Mouse (Mus musculus): ENCODE results near the gene Tfb2m. TPM values are rescaled to one million over a fixed set of nuclear protein-coding genes. Genes with fewer than 3 reads are reported as not detected.

Tfb2m gene
- total RNA-seq, 4 experiments from 2014 or later = 21.7 to 27.3 (median 26.0) TPM

DNA sequence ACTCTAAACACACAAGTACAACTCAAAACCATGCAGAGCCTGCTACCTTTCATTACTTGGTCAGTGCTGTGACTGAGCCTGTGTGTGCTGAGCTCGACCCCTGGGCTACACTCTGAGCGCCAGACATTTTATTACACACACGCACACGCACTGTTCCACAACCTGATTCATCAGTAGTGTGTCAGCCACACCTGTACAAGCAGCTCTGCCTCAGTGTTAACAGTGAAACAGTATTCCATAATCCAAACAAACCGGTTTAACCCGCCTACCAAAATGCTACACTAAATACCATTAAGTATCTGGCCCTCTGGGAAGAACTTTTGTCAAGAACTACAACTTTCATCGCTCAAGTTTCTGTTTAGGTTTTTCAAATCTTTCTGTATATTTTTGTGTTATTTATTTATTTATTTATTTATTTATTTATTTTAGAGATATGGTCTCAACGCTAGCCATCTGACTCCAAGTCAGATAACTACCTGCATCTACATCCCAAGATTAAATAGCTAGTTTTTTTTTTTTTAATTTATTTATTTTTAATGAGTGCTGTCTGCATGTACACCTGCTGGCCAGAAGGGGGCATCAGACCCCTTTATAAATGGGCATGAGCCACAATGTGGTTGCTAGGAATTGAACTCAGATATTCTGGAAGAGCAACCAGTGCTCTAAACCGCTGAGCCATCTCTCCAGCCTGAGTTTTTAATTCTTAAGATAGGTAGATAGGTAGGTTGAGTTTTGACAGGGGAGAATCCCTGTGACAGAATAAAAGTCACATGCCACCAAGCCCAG, 39.3 kb downstream of the Tfb2m start:
- no peak for DNase-seq (ENCODE audit: low spot score in 2 of 2)

DNA sequence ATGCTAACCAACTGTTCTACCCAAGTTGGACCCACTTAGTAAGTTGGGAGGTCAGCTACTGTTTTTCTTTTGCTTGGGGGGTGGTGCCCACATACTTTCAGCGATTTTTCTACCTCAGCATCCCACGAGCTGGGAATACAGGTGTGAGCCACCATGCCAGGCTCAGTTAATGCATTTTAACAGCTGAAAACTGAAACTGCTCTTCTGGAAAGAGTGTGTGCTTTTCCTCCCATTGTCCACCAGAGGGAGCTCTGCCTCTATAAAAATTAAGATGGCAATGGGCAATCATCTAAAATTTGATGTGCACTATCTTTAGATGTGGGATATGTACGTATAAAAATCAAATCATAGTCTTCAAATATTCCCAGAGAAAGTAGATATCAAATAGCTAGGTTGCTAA, 43.5 kb downstream of the Tfb2m start:
- DNase-seq (ENCODE audit: low spot score in 2 of 2) = no peak

DNA sequence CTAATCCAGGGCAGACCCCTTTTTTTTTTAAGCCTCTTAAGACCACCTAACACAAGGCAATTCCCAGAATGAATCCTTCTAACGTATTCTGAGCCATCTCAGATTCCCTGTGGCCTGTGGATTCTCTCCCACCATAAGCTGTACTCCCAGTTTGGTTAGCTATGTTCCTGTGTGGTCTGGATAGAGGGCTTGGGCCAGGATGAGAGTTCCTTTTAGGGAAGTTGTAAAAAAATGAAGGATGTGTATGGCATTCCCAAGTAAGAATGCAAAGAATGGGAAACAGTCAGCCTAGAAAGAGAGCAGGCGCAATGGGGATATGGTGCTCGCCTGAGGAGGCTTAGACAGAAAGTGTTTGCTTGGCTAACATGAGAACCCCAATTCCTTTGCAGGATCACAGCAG, 46.8 kb downstream of the Tfb2m start:
- DNase-seq (ENCODE audit: low spot score in 2 of 2) = no peak

DNA sequence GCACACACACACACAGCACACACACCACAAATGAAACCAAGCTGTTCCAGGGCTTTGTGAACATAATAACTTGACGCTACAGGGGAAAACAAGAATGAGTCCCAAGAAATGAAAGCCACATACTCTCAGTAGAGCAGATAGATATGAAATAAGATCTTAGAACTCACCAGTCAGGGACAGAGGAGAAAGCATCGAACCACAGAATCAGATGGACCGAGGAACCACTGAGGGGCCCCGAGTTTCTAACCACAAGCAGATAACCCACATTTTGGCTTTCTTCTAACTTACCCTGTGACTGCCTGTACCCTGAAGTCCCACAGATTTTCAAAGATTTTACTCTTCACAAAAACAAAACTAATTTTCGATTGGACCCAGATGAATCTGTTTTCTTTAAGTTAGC, 53.2 kb downstream of the Tfb2m start:
- DNase-seq (ENCODE audit: low spot score in 2 of 2) = no peak

DNA sequence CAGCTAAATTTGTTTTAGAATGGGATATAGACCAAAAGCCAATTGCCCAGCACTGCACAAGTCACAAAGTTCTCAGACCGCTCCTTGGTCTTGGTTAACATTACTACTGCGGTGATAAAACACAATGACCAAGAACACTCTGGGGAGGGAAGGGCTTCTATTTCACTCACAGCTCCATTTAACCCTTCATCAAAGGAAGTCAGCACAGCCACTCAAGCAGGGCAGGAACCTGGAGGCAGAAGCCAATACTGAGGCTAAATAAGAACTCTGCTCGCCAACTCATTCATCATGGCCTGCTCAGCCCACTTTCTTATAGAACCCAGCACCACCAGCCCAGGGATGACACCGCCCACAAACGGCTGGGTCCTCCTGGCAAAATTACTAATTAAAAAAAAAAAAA, 57.5 kb downstream of the Tfb2m start:
- DNase-seq (ENCODE audit: low spot score in 2 of 2) = no peak

DNA sequence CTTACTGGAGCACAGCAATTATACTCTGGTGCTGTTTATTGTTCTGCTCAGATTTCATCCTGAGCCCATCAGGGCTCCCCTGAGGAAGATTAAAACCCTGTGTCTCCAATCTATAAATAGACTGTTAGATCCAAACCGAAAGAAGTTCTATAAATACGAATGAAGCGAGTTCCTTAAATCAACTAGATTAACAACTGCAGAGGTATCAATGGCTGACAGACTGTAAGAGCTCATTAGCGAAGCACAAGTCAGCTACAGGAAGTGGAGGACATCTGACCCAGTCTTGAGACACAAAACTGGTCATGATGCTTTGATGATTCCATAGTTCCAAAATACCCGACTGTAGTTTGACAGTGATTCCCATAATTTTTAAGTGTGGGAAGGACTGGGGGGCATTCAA, 58.1 kb downstream of the Tfb2m start:
- DNase-seq (ENCODE audit: low spot score in 2 of 2) = no peak

DNA sequence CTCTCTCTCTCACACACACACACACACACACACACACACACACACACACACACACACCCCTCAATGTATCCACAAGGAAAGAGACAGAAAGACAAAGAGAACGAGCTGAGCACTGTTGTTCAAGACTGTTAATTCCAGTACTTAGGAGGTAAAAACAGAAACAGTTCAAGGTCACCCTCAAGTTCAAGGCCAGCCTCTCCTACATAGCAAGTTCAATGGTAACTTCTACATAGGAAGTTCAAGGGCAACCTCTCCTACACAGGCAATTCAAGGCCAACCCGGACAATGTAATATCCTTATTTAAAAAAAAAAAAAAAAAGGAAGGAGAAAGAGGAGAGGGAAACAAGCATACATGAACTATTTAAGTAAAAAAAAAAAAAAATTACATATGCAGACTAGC, 58.8 kb downstream of the Tfb2m start:
- DNase-seq (ENCODE audit: low spot score in 2 of 2) = no peak

DNA sequence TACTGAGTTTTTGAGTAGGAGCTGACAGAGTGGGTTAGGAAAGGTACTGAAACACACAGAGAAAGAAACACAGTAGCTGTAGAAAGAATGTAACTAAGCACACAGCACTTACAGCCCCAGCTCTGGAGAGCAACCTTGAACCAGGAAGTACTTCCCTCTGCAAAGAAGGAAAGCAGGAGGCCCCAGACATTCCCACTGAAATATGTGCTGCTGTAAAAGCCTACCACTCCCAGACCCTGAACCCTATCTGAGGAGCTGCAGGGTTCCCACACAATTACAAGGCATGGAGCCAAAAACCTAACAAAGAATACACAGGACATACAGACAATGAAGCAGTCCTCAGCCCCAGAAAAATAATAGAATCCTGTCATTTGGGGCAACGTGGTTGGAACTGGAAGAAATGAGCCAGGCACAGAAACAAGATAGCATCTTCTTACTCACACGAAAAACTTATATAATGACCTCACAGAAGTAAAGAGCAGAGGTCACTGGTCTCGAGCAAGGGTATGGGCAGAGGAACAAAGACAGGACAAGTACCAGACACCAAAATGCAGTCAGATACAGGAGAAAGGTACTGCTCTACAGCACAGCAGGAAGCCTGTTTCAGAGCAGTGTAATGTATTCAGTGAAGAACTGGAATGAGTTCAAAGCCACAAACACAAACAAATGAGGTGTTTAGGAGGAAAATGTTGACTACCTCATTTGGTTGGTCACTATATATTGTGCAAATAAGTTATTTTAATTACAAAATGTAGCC, 60.1 kb downstream of the Tfb2m start:
- no peak for DNase-seq (ENCODE audit: low spot score in 2 of 2)

DNA sequence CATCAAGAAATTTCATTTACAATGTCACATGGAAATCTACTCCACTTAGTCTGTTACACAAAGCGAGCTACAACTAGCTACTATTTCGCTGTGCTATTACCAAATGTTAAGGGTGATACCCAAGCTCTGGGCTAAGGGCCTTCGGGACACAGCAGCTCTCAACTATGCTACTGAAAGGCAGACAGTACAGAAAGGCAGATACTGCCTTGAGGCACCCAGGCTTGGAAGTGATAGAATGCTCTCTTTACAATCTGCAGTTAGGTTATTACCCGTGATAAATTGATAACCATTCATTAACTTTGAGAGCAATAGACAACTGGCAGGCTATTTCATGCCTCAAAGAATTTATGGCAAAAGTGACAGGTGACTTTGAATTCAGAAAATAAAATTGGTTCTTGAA, 65.2 kb downstream of the Tfb2m start:
- no peak for DNase-seq (ENCODE audit: low spot score in 2 of 2)

Other genes starting within 250 kb of the Tfb2m start
- 10 to 100 TPM; 31.8 to 34.0 (median 33.4) TPM for gene Smyd3, start 28.2 kb downstream of the Tfb2m start, total RNA-seq (2022)
- gene Cnst, start 103 bp upstream of the Tfb2m start, total RNA-seq (2022) = 10 to 100 TPM; 40.1 to 42.1 (median 41.1) TPM
- gene Sccpdh, start 121.9 kb upstream of the Tfb2m start, total RNA-seq (2022) = 10 to 100 TPM; 65.4 to 75.6 (median 71.6) TPM
- gene Kif28, start 199.0 kb upstream of the Tfb2m start, total RNA-seq (2022) = under 1 TPM in 2 of 4 experiments, not detected in 2; 0.22 to 0.27 TPM